Mouse (Mus musculus) gastrocnemius, postnatal 14 days (tissue): ENCODE measurements around the gene Hs2st1. TPM values are rescaled to one million over a fixed set of nuclear protein-coding genes. Genes with fewer than 3 reads are reported as not detected.
"Not testable (repeated sequence)": the region's sequence is repeated elsewhere in the genome, so short reads cannot be mapped to it uniquely, and the experiment has no call there.

Experiments used
- DNase-seq: peaks from one replicate; pipeline ENCODE4 v3.0.0; 2021; ENCODE audit warnings: mixed read lengths
- intact Hi-C: fragments of 180-260 bp; cut with DNase I; formaldehyde crosslinking; loops from one replicate; pipeline ENCODE4 v1.15.1; 2025; ENCODE audit warnings: low total_unique reads
- long read RNA-seq, 2 experiments: library from polyadenylated mRNA; stranded (forward); transcript quantifications; one replicate each; pipeline ENCODE4 v2.0.0; 2021
- total RNA-seq, 2 experiments: library from RNA; stranded (reverse); gene quantifications; 2 replicates each; pipeline ENCODE4 v1.2.3; 2021

Hs2st1 gene
- total RNA-seq, result 10 to 100 TPM; 13.7 to 17.6 TPM
- long read RNA-seq, experiment 1, full-length matches to known transcripts, result 13 of 17 reads
- long read RNA-seq, experiment 1, partial matches to known transcripts, result 0 of 17 reads
- long read RNA-seq, experiment 1, other reads (novel, unspliced or antisense), result 4 of 17 reads
- long read RNA-seq, experiment 2, full-length matches to known transcripts, result 16 of 21 reads
- long read RNA-seq, experiment 2, partial matches to known transcripts, result 0 of 21 reads
- long read RNA-seq, experiment 2, other reads (novel, unspliced or antisense), result 5 of 21 reads

DNA sequence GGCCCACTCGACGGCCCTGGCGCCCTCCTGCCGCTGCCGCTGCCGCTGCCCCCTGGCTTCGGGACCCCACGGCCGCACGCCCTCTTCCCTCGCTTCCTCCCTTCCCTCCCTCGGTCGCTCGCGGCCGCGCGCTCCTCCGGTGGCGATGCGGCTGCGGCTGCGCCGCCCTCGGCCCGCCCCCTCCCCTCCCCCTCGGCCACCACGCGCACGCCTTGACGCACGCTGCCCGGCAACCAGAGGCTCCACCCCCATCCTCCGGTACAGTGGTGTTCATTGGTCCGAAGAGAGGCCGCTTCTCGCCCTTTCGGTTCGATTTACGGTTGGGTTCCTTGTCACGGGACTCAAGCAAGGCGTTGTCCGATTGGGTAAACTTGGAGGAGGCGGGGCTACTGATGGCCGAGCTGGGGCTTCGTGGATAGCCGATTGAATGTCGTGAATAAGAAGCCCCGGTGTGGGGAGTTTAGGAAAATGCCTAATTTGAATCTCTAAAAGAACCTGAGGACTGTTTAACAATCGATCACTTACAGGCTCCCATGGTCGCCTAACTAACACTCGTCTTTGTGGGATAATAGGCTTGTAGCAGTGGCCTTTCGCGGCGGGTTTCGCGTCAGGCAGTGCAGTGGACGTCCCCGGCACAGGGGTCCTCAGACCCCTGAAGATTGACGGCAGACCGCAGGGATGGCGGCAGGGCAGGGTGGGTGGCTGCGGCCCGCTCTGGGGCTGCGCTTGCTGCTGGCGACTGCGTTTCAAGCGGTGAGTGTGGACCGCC, at the start of gene Hs2st1, which contains the start of gene Selenof:
Gene Hs2st1 (minus strand): TSS at position 135 of the 769 bp plus-strand sequence.
Gene Selenof (plus strand): TSS at position 258 of the 769 bp plus-strand sequence.
- intact Hi-C loops, result loop anchor here (5.0 kb wide), 1 partner anchor 42 kb away; no protein-coding TSS in a partner anchor
- peak; percentile 98 for DNase-seq

DNA sequence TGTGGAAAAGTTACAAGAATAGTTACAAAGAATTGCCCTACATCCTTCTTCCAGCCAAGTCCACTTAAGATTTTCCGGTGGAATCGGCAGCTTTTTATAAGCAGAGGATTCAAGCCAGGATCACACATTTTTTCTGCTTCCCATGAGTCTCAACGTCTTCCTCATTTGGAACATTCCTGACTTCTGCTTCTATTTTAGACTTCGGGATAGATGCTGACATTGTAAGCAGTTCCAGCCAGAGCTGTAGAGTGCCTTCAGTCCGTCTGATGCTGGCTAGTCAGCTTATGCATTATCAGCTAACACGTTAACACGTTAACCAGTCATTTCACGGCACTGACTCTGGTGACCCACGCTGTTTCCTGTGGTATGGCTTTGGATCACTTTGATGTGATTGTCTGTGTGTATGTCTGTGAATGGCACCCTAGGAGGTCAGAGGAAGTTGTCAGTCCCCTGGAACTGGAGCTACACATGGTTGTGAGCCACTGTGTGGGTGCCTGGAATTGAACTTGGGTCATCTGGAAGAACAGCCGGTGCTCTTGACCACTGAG, 47.7 kb upstream of the Hs2st1 start:
- intact Hi-C loops, result loop anchor here (5.0 kb wide), 1 partner anchor 160 kb away; no protein-coding TSS in a partner anchor
- DNase-seq, result no peak

DNA sequence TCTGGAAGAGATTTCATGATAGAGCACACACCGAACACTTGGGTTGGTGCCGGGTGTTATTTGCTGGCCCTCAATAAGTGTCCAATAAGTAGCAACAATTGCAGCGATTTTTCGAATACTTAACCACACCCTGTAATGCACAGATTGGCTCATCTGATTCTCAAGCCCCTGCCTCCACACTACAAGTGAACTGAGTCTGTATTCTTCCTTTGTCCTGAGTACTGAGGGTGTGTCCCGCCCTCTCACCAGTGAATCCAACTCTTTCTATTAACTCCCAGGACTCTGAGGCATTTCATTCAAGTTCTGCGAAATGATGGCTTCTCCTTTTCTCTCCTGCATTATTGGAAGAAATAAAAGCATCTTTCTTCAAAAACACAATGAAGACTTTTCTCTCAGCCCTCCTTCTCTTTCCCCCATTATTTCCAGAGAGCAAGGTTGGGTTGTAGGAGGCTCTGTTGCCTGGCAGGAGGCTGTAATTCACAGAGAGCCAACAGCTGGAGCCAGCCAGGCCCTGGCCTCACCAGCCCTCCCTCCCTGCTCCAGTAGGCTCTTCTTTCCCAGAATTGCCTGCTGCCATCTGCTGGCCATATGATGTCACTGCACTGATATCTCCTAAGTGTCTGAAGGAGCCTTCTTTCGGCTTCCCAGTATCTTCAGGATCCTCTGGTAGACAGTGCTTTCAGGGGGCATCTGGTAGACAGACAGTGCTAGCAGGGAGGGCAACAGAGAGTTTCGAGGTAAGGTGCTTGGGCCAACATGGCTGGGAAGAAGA, 46.9 kb upstream of the Hs2st1 start:
- intact Hi-C loops, result loop anchor here (5.0 kb wide), 1 partner anchor 160 kb away; no protein-coding TSS in a partner anchor
- DNase-seq, result peak; percentile 87

DNA sequence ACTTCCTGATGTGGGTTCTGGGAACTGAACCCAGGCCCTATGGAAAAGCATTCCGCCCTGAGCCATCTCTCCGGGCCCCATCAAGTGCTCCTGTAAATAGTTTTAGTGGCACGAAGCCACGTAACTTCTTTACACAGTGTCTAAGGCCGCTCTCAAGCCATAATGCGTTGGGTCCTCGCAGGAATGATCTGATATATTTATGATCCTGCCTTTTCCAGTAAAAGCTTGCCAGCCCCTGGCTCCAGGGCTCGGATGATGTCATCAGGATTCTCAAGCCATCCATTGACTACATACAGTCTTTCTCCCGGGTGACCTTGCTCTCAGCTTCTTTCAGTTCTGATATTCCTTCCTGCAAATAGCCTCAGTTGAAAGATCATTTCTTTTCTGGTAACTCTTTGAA, 45.5 kb upstream of the Hs2st1 start:
- intact Hi-C loops, result loop anchor here (5.0 kb wide), 1 partner anchor 158 kb away; no protein-coding TSS in a partner anchor
- no peak for DNase-seq

DNA sequence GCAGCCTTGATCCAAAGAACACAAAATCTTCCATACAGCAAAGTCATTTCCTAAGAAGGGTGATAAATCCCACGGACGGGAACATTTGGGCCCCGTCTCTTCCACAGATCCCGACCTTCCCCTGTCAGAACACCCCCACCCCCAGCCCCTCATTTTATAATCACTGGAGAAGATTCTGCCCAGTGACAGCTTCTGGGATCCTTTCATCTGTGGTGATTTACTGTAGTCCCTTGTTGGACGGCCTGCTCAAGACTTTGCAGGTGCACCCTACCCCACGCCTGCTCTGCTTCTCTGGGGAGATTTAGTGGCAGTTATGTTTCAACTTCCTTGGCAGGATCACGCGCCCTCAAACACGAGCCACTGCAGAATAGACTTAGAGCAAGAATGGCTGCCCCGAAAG, 44.7 kb upstream of the Hs2st1 start:
- intact Hi-C loops, result loop anchor here (5.0 kb wide), 3 partner anchors 42 to 157 kb away; partner anchors contain the start of genes Hs2st1 and Selenof
- no peak for DNase-seq

DNA sequence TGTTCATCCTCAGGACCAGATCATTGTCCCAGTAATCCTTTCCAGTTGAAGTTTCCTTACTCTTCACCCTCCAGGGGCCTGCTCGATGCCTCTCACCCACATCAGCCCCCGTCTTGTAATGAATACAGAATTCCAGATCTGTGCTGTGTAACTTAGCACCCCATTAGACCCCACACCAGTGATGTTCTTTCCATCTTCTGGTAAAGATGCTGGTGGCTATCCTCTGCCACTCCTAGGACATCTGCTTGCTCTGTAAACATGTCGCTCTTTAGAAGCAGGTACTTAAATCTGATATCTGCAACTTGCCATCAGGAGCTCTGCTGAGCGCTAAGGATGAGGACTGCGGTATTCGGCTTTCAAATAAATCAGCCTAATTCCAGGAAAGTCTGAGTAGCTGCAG, 44.3 kb upstream of the Hs2st1 start:
- intact Hi-C loops, result loop anchor here (5.0 kb wide), 2 partner anchors 42 to 82 kb away; partner anchors contain the start of genes Hs2st1 and Selenof
- DNase-seq, result no peak

DNA sequence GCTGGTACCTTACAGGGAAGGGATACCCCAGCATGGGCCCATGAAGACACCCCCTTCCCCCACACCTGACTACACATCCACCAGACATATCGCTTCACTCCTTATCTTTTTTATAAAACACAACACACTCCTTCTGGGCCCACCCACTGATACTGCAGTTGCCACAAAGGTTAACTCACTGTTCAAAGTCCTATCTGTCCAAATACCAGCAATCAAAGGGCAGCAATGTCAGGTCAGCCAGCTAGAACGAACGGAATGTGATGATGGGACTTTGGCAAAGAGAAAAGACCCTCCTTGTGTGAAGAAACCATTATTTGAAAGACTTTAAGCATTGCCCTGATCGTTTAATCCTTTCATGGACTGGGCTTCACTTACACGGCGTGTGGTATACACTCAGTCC, 42.4 kb upstream of the Hs2st1 start:
- intact Hi-C loops, result loop anchor here (5.0 kb wide), 2 partner anchors 40 to 80 kb away; partner anchors contain the start of genes Hs2st1 and Selenof
- DNase-seq, result no peak

DNA sequence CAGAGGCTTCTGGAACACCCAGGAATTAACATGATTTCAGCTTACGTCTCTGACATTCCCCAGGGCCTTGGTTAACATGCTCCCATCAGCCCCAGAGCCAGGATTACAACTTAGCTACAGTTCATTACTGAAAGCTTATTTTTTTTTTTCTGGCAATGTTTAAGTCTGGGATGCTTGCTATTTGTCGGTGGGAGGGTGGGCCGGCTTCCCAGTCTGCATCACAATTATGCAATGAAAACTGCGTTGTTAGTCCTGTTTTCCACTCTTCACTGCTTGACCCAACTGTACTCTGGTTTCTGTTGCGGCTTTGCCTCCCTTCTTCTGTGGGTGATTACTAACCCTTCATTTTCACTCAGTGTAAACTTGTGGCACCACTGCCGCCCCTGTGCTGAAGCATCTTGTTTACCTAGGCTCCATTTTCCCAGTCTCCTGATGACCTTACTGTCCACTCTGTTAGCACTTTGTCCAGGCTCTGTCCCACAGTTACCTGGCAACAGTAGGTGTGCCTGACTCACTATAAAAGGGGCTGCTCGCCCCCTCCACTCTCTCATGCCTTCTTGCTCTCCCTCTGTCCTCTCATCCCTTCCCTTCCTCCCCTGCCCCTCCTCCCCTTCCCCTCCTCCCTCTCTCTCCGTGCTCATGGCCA, 41.8 kb upstream of the Hs2st1 start:
- DNase-seq, result peak; percentile 43
- intact Hi-C loops, result loop anchor here (5.0 kb wide), 2 partner anchors 39 to 79 kb away; partner anchors contain the start of genes Hs2st1 and Selenof

DNA sequence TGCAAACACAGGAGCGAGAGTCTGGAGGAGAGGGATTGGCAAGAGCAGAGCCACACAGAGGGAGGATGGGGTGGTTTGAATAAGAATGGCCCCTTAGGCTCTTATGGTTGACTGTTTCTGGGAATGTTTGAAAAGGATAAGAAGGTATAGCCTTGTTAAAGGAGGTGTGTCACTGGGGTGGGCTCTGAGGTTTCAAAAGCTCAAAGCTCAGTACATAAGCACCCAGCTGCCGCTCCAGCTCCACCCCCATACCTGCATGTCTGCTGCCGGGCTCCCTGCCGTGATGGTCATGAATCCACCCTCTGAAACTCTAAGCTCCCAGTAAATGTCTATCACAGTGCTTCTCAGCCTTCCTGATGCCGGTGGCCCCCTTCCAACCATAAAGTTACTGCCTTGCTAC, 40.8 kb upstream of the Hs2st1 start:
- no peak for DNase-seq
- intact Hi-C loops, result loop anchor here (5.0 kb wide), 2 partner anchors 38 to 78 kb away; partner anchors contain the start of genes Hs2st1 and Selenof

DNA sequence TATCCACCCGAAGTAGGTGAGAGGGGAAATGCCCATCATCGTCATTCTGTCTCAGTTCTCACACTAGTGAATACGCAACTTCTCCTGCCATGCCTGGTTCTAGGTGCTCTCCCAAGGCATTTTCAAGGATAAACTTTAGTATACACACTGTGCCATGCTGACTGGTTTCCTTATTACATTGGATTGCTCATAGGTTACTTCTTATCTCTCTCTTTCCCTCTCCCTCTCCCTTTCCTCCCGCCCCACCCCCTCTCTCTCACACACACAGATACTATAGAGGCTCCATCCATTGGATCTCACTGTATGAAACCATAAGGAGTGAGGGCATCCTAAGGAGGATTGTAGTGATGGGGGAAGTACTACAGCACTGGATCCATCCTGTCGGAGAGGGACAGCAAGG, 38.1 kb upstream of the Hs2st1 start:
- intact Hi-C loops, result no loop called here
- DNase-seq, result no peak

DNA sequence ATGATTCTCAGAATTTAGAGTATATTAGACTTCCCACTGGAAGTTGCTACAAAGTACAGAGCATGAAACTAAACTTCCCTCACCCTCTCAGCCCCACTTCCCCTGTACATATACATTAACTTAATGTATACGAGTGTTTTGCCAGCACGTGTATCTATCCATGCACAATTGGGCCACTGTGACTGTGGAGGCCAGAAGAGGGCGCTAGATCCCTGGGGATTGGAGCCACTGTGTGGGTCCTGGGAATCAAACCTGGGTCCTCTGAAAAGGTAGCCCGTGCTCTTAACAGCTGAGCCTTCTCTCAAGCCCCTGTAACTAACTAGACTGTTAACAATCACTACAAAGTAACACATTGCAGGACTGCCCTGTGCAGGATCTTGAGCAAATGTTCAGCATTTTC, 36.5 kb upstream of the Hs2st1 start:
- intact Hi-C loops, result no loop called here
- DNase-seq, result no peak

DNA sequence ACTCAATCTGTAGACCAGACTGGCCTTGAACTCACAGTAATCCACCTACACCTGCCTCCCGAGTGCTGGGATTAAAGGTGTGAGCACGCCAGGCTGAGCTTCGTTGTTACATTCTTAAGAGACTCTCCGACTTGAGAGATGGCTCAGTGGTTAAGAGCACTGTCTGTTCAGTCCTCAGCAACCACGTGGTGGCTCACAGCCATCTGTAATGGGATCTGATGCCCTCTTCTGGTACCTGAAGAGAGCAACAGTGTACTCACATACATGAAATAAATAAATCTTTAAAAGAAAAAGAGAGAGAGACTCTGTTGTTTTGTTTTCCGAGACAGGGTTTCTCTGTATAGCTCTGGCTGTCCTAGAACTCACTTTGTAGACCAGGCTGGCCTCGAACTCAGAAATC, 35.8 kb upstream of the Hs2st1 start:
- intact Hi-C loops, result not testable (repeated sequence)

DNA sequence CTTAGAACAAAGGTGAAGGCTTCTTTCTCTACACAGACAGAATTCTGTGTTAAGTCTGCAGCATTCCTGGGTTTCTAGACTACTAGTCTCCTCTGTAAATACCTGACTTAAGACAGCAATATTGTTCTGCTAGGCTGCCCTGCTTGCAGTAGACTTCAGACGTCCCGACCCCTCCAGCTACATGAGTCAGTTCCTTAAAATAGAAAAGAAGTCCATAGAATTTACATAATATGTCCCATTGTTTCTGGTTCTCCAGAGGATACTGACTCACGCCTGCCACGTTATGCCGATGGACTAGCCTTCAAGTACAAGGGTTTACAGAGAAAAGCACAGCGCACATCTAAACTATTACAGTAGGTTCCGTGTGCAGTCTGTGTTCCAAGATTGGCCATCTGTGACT, 34.2 kb upstream of the Hs2st1 start:
- DNase-seq, result no peak
- intact Hi-C loops, result no loop called here

More for the DNA sequence above, 35.8 kb upstream of the Hs2st1 start:
- DNase-seq, result not testable (repeated sequence)

DNA sequence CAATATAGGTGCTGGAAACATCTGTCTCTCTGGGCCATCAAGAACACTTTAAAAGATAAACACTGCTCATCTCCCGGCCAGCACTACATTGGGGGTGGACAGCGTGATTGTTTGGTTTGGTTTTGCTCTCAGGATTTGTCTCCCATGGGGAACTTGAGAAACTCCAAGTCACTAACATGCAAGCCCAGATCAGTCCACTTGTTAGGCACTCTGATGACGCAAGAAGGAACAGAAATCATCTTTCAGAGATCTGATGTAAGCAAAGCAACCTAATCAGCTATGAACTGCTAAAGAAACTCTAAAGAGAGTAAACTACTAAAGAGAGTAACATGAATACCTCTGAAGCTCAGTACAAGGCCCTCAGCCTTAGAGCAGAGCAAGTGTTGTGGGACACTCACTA, 33.6 kb upstream of the Hs2st1 start:
- intact Hi-C loops, result no loop called here

DNA sequence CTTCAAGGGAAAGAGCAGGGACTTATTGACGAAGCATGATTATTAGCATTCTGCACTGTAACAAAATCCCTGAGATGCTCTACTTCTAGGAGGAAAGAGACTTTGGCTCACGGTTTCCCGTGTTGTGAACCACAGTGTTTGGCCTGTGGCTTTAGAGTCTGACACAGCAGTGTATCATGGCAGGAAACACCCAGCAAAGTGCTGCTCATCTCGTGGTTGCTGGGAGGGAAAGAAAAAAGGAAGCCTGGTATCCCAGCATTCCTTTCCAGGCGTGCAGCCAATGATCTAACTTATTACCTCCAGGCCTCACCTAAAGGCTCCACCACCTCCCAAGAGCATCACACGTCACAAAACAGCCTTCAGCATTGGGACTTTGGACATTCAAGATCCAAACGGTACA, 32.8 kb upstream of the Hs2st1 start:
- intact Hi-C loops, result no loop called here
- no peak for DNase-seq

More for the DNA sequence above, 33.6 kb upstream of the Hs2st1 start:
- no peak for DNase-seq

DNA sequence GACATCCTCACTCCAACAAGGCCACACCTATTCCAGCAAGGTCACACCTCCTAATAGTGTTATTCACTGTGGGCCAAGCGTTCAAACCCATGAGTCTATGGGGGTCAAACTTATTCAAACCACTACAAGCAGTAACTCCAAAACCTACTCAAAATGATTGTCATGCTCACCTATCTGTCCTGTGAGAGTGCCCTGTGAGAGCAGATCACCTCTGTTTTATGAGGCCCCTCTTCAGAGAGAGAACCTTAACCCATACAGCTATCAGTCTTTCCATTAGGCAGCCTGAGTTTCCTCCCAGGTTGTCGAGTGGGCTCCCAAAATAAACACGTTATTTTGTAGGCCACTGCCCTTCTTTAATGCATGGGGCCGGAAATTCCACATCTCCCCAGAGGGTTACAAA, 32.4 kb upstream of the Hs2st1 start:
- DNase-seq, result no peak
- intact Hi-C loops, result no loop called here

DNA sequence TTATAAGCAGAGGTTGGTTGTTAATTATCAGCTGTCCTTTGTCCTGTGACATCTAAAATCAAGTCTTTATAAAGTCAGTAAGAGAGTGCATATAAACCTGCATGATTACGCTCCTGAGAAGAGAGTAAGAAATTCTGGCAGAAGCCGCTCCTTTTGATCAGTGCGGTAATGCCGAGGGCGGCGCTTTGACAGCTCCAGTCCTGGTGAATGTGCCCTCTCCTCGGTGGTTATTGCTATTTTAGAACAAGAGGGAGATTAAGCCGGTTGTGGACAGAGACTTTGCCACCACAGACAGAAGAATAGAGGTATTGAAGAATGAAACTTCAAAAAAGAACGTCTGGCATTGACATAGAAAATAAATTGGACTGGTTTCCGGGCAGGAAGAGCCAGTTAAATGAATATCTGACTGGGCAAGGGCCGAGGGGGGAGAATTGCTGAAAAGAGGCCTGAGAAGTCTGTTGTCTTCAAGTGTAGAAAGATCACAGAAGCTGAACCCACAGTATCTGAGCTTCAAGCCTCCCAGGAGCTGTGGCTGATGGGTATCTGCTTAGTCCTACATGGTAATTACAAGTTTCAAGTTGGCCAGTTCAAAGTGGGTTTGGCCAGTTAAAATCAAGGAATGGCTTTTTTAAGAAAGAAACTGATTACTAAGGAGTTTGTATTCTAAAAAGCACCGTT, 27.9 kb upstream of the Hs2st1 start:
- intact Hi-C loops, result no loop called here
- DNase-seq, result no peak

DNA sequence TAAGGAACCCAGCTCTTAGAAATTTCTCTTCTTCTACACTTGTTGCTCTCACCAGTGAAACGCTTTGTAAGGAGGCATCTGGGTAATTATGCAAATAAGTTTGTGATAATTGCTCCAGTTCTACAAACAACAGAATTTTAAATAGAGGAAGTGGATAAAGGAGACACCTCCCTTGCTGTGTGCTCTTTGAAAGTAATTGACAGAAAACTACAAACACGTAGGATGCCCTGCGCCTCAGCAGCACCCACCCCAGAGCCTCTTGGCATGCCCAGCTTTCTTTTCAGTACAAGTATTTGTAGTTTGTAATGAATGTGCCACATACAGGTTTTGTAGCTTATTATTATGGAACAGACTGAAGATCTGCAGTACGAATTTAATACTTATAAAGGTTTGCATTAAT, 27.1 kb upstream of the Hs2st1 start:
- no peak for DNase-seq
- intact Hi-C loops, result no loop called here
